Mouse (Mus musculus): ENCODE measurements around the gene Pla2r1.

- TF ChIP-seq CTCF (IDR thresholded peaks at IDR 0.05; ENCODE audit: control insufficient read depth, insufficient read depth, low read length) (no peak), POLR2A (IDR thresholded peaks at IDR 0.05; ENCODE audit: borderline replicate concordance, control insufficient read depth, low read depth, low read length) (no peak)
Observed at GRCm38 (mm10) chr2:60386835-60387234, 166.3 kb downstream of the Pla2r1 start.

Data from bone marrow, adult 2 months (tissue).